Mouse (Mus musculus) thymus, adult 2 months (tissue): ENCODE data around the gene Fbxl19. TPM values are rescaled to one million over a fixed set of nuclear protein-coding genes. Genes with fewer than 3 reads are reported as not detected.
"Not testable (repeated sequence)": the region's sequence is repeated elsewhere in the genome, so short reads cannot be mapped to it uniquely, and the experiment has no call there.

Source experiments
- DNase-seq: peaks from one replicate; pipeline ENCODE4 v3.0.0; 2021
- H3K27ac ChIP-seq: fragments of 200-500 bp; 2 replicates; pipeline ENCODE4 v1.5.1; 2012; ENCODE audit warnings: low read length, control low read depth; ENCODE audit not compliant: control insufficient read depth, insufficient read depth
- H3K27me3 ChIP-seq: fragments of 200-500 bp; 2 replicates; pipeline ENCODE4 v1.6.1; 2012; ENCODE audit warnings: mild to moderate bottlenecking, low read length, moderate library complexity, mixed read lengths; ENCODE audit not compliant: control insufficient read depth, insufficient read depth
- H3K36me3 ChIP-seq: fragments of 200-500 bp; 2 replicates; pipeline ENCODE4 v1.6.1; 2012; ENCODE audit warnings: mild to moderate bottlenecking, low read length, moderate library complexity; ENCODE audit not compliant: control insufficient read depth, insufficient read depth
- H3K4me1 ChIP-seq: fragments of 200-500 bp; replicated peaks from 2 replicates; pipeline ENCODE4 v1.6.1; 2012; ENCODE audit warnings: low read length; ENCODE audit not compliant: control insufficient read depth, insufficient read depth
- H3K4me3 ChIP-seq: fragments of 200-500 bp; 2 replicates; pipeline ENCODE4 v1.5.1; 2012; ENCODE audit warnings: mild to moderate bottlenecking, low read length, control low read depth, moderate library complexity; ENCODE audit not compliant: control insufficient read depth, insufficient read depth
- CTCF ChIP-seq: fragments of 200-500 bp; IDR thresholded peaks from 2 replicates; pipeline ENCODE4 v1.5.1; 2012; ENCODE audit warnings: mild to moderate bottlenecking, control low read depth, low read length, moderate library complexity, borderline replicate concordance; ENCODE audit not compliant: control insufficient read depth, poor library complexity, insufficient read depth; ENCODE audit errors: extremely low read depth
- POLR2A ChIP-seq: fragments of 200-500 bp; IDR thresholded peaks from 2 replicates; pipeline ENCODE4 v1.6.1; 2012; ENCODE audit warnings: mild to moderate bottlenecking, low read length, control low read depth, moderate library complexity; ENCODE audit not compliant: control insufficient read depth, poor library complexity, insufficient read depth; ENCODE audit errors: extremely low read depth
- WGBS: fragments of 180-500 bp; shearing (Covaris S2); methylation state at CpG from one replicate; pipeline ENCODE4 v1.1.7; 2018; 5-methylcytosine and 5-hydroxymethylcytosine counted together
- polyA plus RNA-seq: library from polyadenylated mRNA; depleted of rRNA; stranded (reverse); fragments of >200 nt; gene quantifications from 2 replicates; pipeline ENCODE4 v1.2.3, GENCODE M21; 2012

Fbxl19 gene
- polyA plus RNA-seq, 1 experiment: 38.9 TPM

GRCm38 (mm10) chr7:127725924-127726323 lies 18.4 kb upstream of the Fbxl19 start:
- Histone ChIP-seq H3K36me3 (no peaks in the 10 kb centered on the region), H3K27me3 (no peaks in the 10 kb centered on the region), H3K4me1 (no peaks in the 10 kb centered on the region), H3K4me3 (no peak overlapping the region), H3K27ac (no peak overlapping the region)
- TF ChIP-seq POLR2A (no peak), CTCF (no peak)
- WGBS: 95% methylated on average over 6 of the region's 6 CpGs
- DNase-seq: no peak

GRCm38 (mm10) chr7:127727898-127728297 lies 16.4 kb upstream of the Fbxl19 start:
- WGBS: 78% methylated on average over 7 of the region's 7 CpGs
- Histone ChIP-seq H3K27ac (no peak overlapping the region), H3K4me3 (no peak overlapping the region), H3K4me1 (no peaks in the 10 kb centered on the region), H3K36me3 (no peaks in the 10 kb centered on the region), H3K27me3 (no peaks in the 10 kb centered on the region)
- DNase-seq: no peak
- TF ChIP-seq CTCF (no peak), POLR2A (no peak)

GRCm38 (mm10) chr7:127730170-127730569 lies 14.2 kb upstream of the Fbxl19 start:
- H3K36me3 ChIP-seq: no peaks in the 10 kb centered on the region
- no peaks in the 10 kb centered on the region for H3K4me1 ChIP-seq
- TF ChIP-seq CTCF: no peak
- TF ChIP-seq POLR2A: no peak
- H3K27ac ChIP-seq: no peak overlapping the region
- WGBS: 87% methylated on average over 4 of the region's 4 CpGs
- DNase-seq: no peak
- no peaks in the 10 kb centered on the region for H3K27me3 ChIP-seq
- no peak overlapping the region for H3K4me3 ChIP-seq

- 80% methylated on average over 1 of the region's 5 CpGs for WGBS
- H3K36me3 ChIP-seq, H3K27me3 ChIP-seq, H3K4me1 ChIP-seq, DNase-seq, H3K27ac ChIP-seq, H3K4me3 ChIP-seq: not testable (repeated sequence)
These were observed 12.3 kb upstream of the Fbxl19 start, which contains the start of gene Ctf2 for GRCm38 (mm10) chr7:127732066-127732465. Gene Ctf2 (minus strand): TSS chr7:127732166.

- Histone ChIP-seq H3K27ac (peak overlapping the region; percentile 64), H3K27me3 (no peaks in the 10 kb centered on the region), H3K36me3 (peaks cover 7% of the 10 kb centered on the region; the same call in 1 of the 2 replicates), H3K4me3 (peak overlapping the region; percentile 81), H3K4me1 (peaks cover 15% of the 10 kb centered on the region)
- peak; percentile 90 for DNase-seq
- peak; percentile 9; the same call in 1 of the 2 replicates for TF ChIP-seq POLR2A
- no peak for TF ChIP-seq CTCF
- WGBS: under 1% methylated on average over 19 of the region's 19 CpGs
These were observed 908 bp downstream of the Fbxl19 start for GRCm38 (mm10) chr7:127745251-127745651.

GRCm38 (mm10) chr7:127745652-127746493 lies 1.5 kb downstream of the Fbxl19 start:
- Histone ChIP-seq H3K36me3 (peaks cover 7% of the 10 kb centered on the region; the same call in 1 of the 2 replicates), H3K4me3 (peak overlapping the region; percentile 81), H3K27ac (peak overlapping the region; percentile 64), H3K27me3 (no peaks in the 10 kb centered on the region), H3K4me1 (peaks cover 15% of the 10 kb centered on the region)
- TF ChIP-seq POLR2A (peak; percentile 14; the same call in 1 of the 2 replicates), CTCF (0 out of 2 replicates have a peak, but pooled peaks have one; percentile 3)
- under 1% methylated on average over 39 of the region's 39 CpGs for WGBS
- DNase-seq: peak; percentile 76
